Comparison of ENCODE assay signal across 9 mouse cellular contexts in genomic region chr2:148731614-148732326, GRCm38 (mm10). TPM values are rescaled to one million over a fixed set of nuclear protein-coding genes. Genes with fewer than 3 reads are reported as not detected.
DNase-seq lines count a peak whose midpoint lies in the region; ATAC-seq and TF ChIP-seq lines count a peak whose summit lies in the region.
"Had no signal": no experiment of that assay in that cellular context is flagged by ENCODE, and none has a peak within 500 bp of the region (broad histone marks: within the 10 kb centered on the region; RNA-seq: fewer than 3 reads in every experiment).

No protein-coding gene starts in this region.

- no peak for TF ChIP-seq CTCF in testis, adult 2 months (IDR thresholded peaks at IDR 0.05; ENCODE audit: control insufficient read depth, insufficient read depth, insufficient replicate concordance, low read depth, low read length)

- DNase-seq in left cerebral cortex, adult 18-20 months (ENCODE audit: low spot score in 2 of 2): peak; percentile 16 to 34
- no peak for DNase-seq in left cerebral cortex, adult 11 months (ENCODE audit: low spot score)
- DNase-seq in brain, adult 2 months (ENCODE audit: low read depth, low spot score): peak; percentile 66
- DNase-seq in hindbrain, embryonic 10.5 days (ENCODE audit: low spot score): no peak
- DNase-seq in left cerebral cortex, postnatal 25 days (ENCODE audit: low spot score in 2 of 2): peak; percentile 35 to 37
- DNase-seq in midbrain, embryonic 10.5 days (ENCODE audit: low spot score): no peak

- peak overlapping the region; percentile 90 for H3K4me2 ChIP-seq in forebrain, embryonic 12.5 days

- intact Hi-C loops in left cerebral cortex, postnatal 25 days (cut with DNase I): loop anchor here (2.0 kb wide), 1 partner anchor 51 kb away; the partner anchor contains the start of gene Gzf1

- no peak for ATAC-seq in forebrain, embryonic 12.5 days (ENCODE audit: low FRiP score)

- H3K27ac ChIP-seq in forebrain, embryonic 12.5 days: peak overlapping the region; percentile 47; the same call in 1 of the 2 replicates
- peak overlapping the region; percentile 89 for H3K27ac ChIP-seq in hindbrain, embryonic 10.5 days
- H3K27ac ChIP-seq in midbrain, embryonic 10.5 days (replicated peaks): peak overlapping the region; percentile 86
- peak overlapping the region; percentile 14; the same call in 1 of the 2 replicates for H3K27ac ChIP-seq in testis, adult 2 months (ENCODE audit: control insufficient read depth, insufficient read depth, low read depth, low read length)

- TF ChIP-seq POLR2A in testis, adult 2 months (IDR thresholded peaks at IDR 0.05; ENCODE audit: control insufficient read depth, low read depth, low read length): no peak

- no peaks in the 10 kb centered on the region for H3K9me3 ChIP-seq in forebrain, embryonic 12.5 days
- H3K9me3 ChIP-seq in hindbrain, embryonic 10.5 days: peaks cover 10% of the 10 kb centered on the region; the same call in 1 of the 2 replicates
- H3K9me3 ChIP-seq in midbrain, embryonic 10.5 days (replicated peaks): peaks cover 15% of the 10 kb centered on the region

- no peaks in the 10 kb centered on the region for H3K36me3 ChIP-seq in forebrain, embryonic 12.5 days (replicated peaks)
- no peaks in the 10 kb centered on the region for H3K36me3 ChIP-seq in hindbrain, embryonic 10.5 days
- H3K36me3 ChIP-seq in midbrain, embryonic 10.5 days: no peaks in the 10 kb centered on the region
- H3K36me3 ChIP-seq in testis, adult 2 months (ENCODE audit: control insufficient read depth, insufficient read depth, low read length): no peaks in the 10 kb centered on the region

- H3K27me3 ChIP-seq in forebrain, embryonic 12.5 days: no peaks in the 10 kb centered on the region
- no peaks in the 10 kb centered on the region for H3K27me3 ChIP-seq in hindbrain, embryonic 10.5 days (ENCODE audit: insufficient read depth, poor library complexity, severe bottlenecking)
- H3K27me3 ChIP-seq in midbrain, embryonic 10.5 days (ENCODE audit: low read depth, poor library complexity, severe bottlenecking): no peaks in the 10 kb centered on the region
- H3K27me3 ChIP-seq in testis, adult 2 months (ENCODE audit: control insufficient read depth, insufficient read depth, low read length): no peaks in the 10 kb centered on the region

- peak overlapping the region; percentile 74 for H3K4me3 ChIP-seq in forebrain, embryonic 12.5 days (replicated peaks)
- H3K4me3 ChIP-seq in hindbrain, embryonic 10.5 days: peak overlapping the region; percentile 85
- peak overlapping the region; percentile 83 for H3K4me3 ChIP-seq in midbrain, embryonic 10.5 days
- peak overlapping the region; percentile 97 for H3K4me3 ChIP-seq in testis, adult 2 months (ENCODE audit: control insufficient read depth, low read depth, low read length)

- peaks cover 9% of the 10 kb centered on the region for H3K4me1 ChIP-seq in forebrain, embryonic 12.5 days
- peaks cover 11% of the 10 kb centered on the region for H3K4me1 ChIP-seq in hindbrain, embryonic 10.5 days (replicated peaks)
- peaks cover 17% of the 10 kb centered on the region for H3K4me1 ChIP-seq in midbrain, embryonic 10.5 days
- peaks cover 12% of the 10 kb centered on the region for H3K4me1 ChIP-seq in testis, adult 2 months (ENCODE audit: control insufficient read depth, insufficient read depth, low read length)

- WGBS in forebrain, embryonic 12.5 days: under 1% methylated on average over 35 of the region's 35 CpGs
- WGBS in hindbrain, embryonic 10.5 days: under 1% methylated on average over 35 of the region's 35 CpGs
- 1% methylated on average over 35 of the region's 35 CpGs for WGBS in midbrain, embryonic 10.5 days

- peak overlapping the region; percentile 80 for H3K9ac ChIP-seq in forebrain, embryonic 12.5 days

RNA-seq across cellular contexts. Expression of gene Napb, which starts 0.5 kb away (rescaled TPM):
- 100 to 1,000 TPM; 362 to 386 TPM for total RNA-seq in left cerebral cortex, adult 18-20 months (2021)
- polyA plus RNA-seq in forebrain, embryonic 12.5 days (2016; fragmentation: Nextera tagmentation; extraction: Ambion mirVana): 18.6 and 19.7 TPM in 2 replicates
- 9.1 and 14.1 TPM in 2 replicates for polyA plus RNA-seq in hindbrain, embryonic 10.5 days (2016; fragmentation: Nextera tagmentation; extraction: Ambion mirVana)
- total RNA-seq in left cerebral cortex, postnatal 25 days (2021): 100 to 1,000 TPM; 333 to 361 TPM
- polyA plus RNA-seq in midbrain, embryonic 10.5 days (2016; fragmentation: Nextera tagmentation; extraction: Ambion mirVana): 7.5 and 13.6 TPM in 2 replicates
- 0.84 and 1.2 TPM in 2 replicates for polyA plus RNA-seq in testis, adult 2 months (2012; rRNA removed)

RNA-seq across cellular contexts. Expression of gene Cstl1, which starts 18.4 kb away (rescaled TPM):
- 1 to 10 TPM in 1 of 2 experiments, under 1 TPM in 1; 0.79 to 1.2 TPM for total RNA-seq in left cerebral cortex, adult 18-20 months (2021)
- not detected in 2 replicates for polyA plus RNA-seq in forebrain, embryonic 12.5 days (2016; fragmentation: Nextera tagmentation; extraction: Ambion mirVana)
- polyA plus RNA-seq in hindbrain, embryonic 10.5 days (2016; fragmentation: Nextera tagmentation; extraction: Ambion mirVana): not detected in 2 replicates
- under 1 TPM in 1 of 2 experiments, not detected in 1; 0.99 TPM for total RNA-seq in left cerebral cortex, postnatal 25 days (2021)
- not detected in 2 replicates for polyA plus RNA-seq in midbrain, embryonic 10.5 days (2016; fragmentation: Nextera tagmentation; extraction: Ambion mirVana)
- 128 and 160 TPM in 2 replicates for polyA plus RNA-seq in testis, adult 2 months (2012; rRNA removed)
- total RNA-seq: left cerebral cortex, postnatal 10 days had no signal

RNA-seq across cellular contexts. Expression of gene Cst11, which starts 39.5 kb away (rescaled TPM):
- not detected for total RNA-seq in left cerebral cortex, adult 18-20 months (2021)
- polyA plus RNA-seq in forebrain, embryonic 12.5 days (2016; fragmentation: Nextera tagmentation; extraction: Ambion mirVana): not detected in 2 replicates
- not detected in 2 replicates for polyA plus RNA-seq in hindbrain, embryonic 10.5 days (2016; fragmentation: Nextera tagmentation; extraction: Ambion mirVana)
- not detected for total RNA-seq in left cerebral cortex, postnatal 25 days (2021)
- not detected in 2 replicates for polyA plus RNA-seq in midbrain, embryonic 10.5 days (2016; fragmentation: Nextera tagmentation; extraction: Ambion mirVana)
- not detected in 2 replicates for polyA plus RNA-seq in testis, adult 2 months (2012; rRNA removed)
- total RNA-seq: left cerebral cortex, postnatal 10 days had no signal

RNA-seq across cellular contexts. Expression of gene 8030411F24Rik, which starts 50.0 kb away (rescaled TPM):
- total RNA-seq in left cerebral cortex, adult 18-20 months (2021): not detected
- polyA plus RNA-seq in forebrain, embryonic 12.5 days (2016; fragmentation: Nextera tagmentation; extraction: Ambion mirVana): not detected in 2 replicates
- polyA plus RNA-seq in hindbrain, embryonic 10.5 days (2016; fragmentation: Nextera tagmentation; extraction: Ambion mirVana): not detected in 2 replicates
- not detected for total RNA-seq in left cerebral cortex, postnatal 25 days (2021)
- polyA plus RNA-seq in midbrain, embryonic 10.5 days (2016; fragmentation: Nextera tagmentation; extraction: Ambion mirVana): not detected in 2 replicates
- polyA plus RNA-seq in testis, adult 2 months (2012; rRNA removed): 15.4 and 23.7 TPM in 2 replicates
- total RNA-seq: left cerebral cortex, postnatal 10 days had no signal

RNA-seq across cellular contexts. Expression of gene Gzf1, which starts 50.9 kb away (rescaled TPM):
- 10 to 100 TPM; 29.5 to 31.5 TPM for total RNA-seq in left cerebral cortex, adult 18-20 months (2021)
- 22.8 and 25.7 TPM in 2 replicates for polyA plus RNA-seq in forebrain, embryonic 12.5 days (2016; fragmentation: Nextera tagmentation; extraction: Ambion mirVana)
- polyA plus RNA-seq in hindbrain, embryonic 10.5 days (2016; fragmentation: Nextera tagmentation; extraction: Ambion mirVana): 18.2 and 27.4 TPM in 2 replicates
- total RNA-seq in left cerebral cortex, postnatal 25 days (2021): 10 to 100 TPM; 28.9 to 30.9 TPM
- 27.2 and 30.1 TPM in 2 replicates for polyA plus RNA-seq in midbrain, embryonic 10.5 days (2016; fragmentation: Nextera tagmentation; extraction: Ambion mirVana)
- 7.4 and 8.9 TPM in 2 replicates for polyA plus RNA-seq in testis, adult 2 months (2012; rRNA removed)

Comparison
In these comparisons a context has a peak if more than half of its experiments do, and no peak if none do; other contexts are left out.
1. DNase-seq: peak in left cerebral cortex, adult 18-20 months (2 of 2), brain, adult 2 months (single experiment) and left cerebral cortex, postnatal 25 days (2 of 2); none in left cerebral cortex, adult 11 months (single experiment), hindbrain, embryonic 10.5 days (single experiment) and midbrain, embryonic 10.5 days (single experiment).
2. H3K27ac ChIP-seq: peak in every context shown above with its lines; median percentile 89 in hindbrain, embryonic 10.5 days; 86 in midbrain, embryonic 10.5 days; 47 in forebrain, embryonic 12.5 days; 14 in testis, adult 2 months.
3. RNA of gene Cstl1, which starts 18.4 kb away (polyA plus RNA-seq): 128 to 160 TPM in testis, adult 2 months; not detected in forebrain, embryonic 12.5 days, not detected in hindbrain, embryonic 10.5 days and not detected in midbrain, embryonic 10.5 days; every median in the first group is over 100 times any median in the second.
4. Peak in every context shown above with its lines, with median percentiles within 50 percentile points of each other: H3K4me3 ChIP-seq.